Mouse (Mus musculus) forebrain, postnatal 0 days (tissue): Measurements from ENCODE around the gene Cdc42. TPM values are rescaled to one million over a fixed set of nuclear protein-coding genes. Genes with fewer than 3 reads are reported as not detected.

ENCODE experiments used
- ATAC-seq: fragments of 200-750 bp; cut with Nextera tagmentation; 2 replicates; pipeline ENCODE4 v1.8.0; 2017; ENCODE audit warnings: mild to moderate bottlenecking, moderate library complexity
- DNase-seq: peaks from one replicate; pipeline ENCODE4 v3.0.0-alpha.2; 2015
- H3K27ac ChIP-seq: fragments of 300-500 bp; sonication (generic); 2 replicates; pipeline ENCODE4 v1.5.1; 2014; ENCODE audit warnings: low read depth, mild to moderate bottlenecking, antibody characterized with exemption, low read length, moderate library complexity, mixed read lengths
- H3K27me3 ChIP-seq: fragments of 300-500 bp; sonication (generic); 2 replicates; pipeline ENCODE4 v1.6.1; 2014; ENCODE audit warnings: mild to moderate bottlenecking, low read length, mixed read lengths; ENCODE audit not compliant: insufficient read depth
- H3K36me3 ChIP-seq: fragments of 300-500 bp; sonication (generic); 2 replicates; pipeline ENCODE4 v1.6.1; 2014; ENCODE audit warnings: mild to moderate bottlenecking, moderate library complexity; ENCODE audit not compliant: insufficient read depth
- H3K4me1 ChIP-seq: fragments of 300-500 bp; sonication (generic); 2 replicates; pipeline ENCODE4 v1.6.1; 2014; ENCODE audit warnings: antibody characterized with exemption; ENCODE audit not compliant: insufficient read depth
- H3K4me2 ChIP-seq: fragments of 300-500 bp; sonication (generic); 2 replicates; pipeline ENCODE4 v1.6.1; 2014; ENCODE audit warnings: low read depth, mild to moderate bottlenecking, moderate library complexity
- H3K4me3 ChIP-seq: fragments of 300-500 bp; sonication (generic); 2 replicates; pipeline ENCODE4 v1.5.1; 2014; ENCODE audit warnings: low read depth, low read length, mixed read lengths
- H3K9ac ChIP-seq: fragments of 300-500 bp; sonication (generic); 2 replicates; pipeline ENCODE4 v1.6.1; 2014; ENCODE audit warnings: mild to moderate bottlenecking
- H3K9me3 ChIP-seq: fragments of 300-500 bp; sonication (generic); 2 replicates; pipeline ENCODE4 v1.6.1; 2016; ENCODE audit warnings: low read length
- CTCF ChIP-seq: sonication (generic); IDR thresholded peaks from 2 replicates; pipeline ENCODE4 v1.5.1; 2016; ENCODE audit warnings: antibody characterized with exemption, control low read depth, low read depth
- WGBS: fragments of 180-500 bp; shearing (Covaris S2); extraction: QIAGEN DNeasy Blood & Tissue Kit; methylation state at CpG from one replicate; pipeline ENCODE4 v1.1.7; 2014; 5-methylcytosine and 5-hydroxymethylcytosine counted together
- polyA plus RNA-seq: library from polyadenylated mRNA; unstranded; fragments of >200 nt; fragmentation: Nextera tagmentation; extraction: Ambion mirVana; gene quantifications from 2 replicates; pipeline ENCODE4 v1.2.1, GENCODE M21; 2015
- total RNA-seq: library from RNA; depleted of rRNA; stranded (reverse); fragments of >200 nt; gene quantifications from 2 replicates; pipeline ENCODE4 v1.2.3, GENCODE M21; 2014

The Cdc42 gene
- total and polyA plus RNA-seq, 2 experiments from 2014 or later = 699 to 1,221 TPM

GRCm38 (mm10) chr4:137292625-137293024 is 64.9 kb downstream of the Cdc42 start:
- H3K4me3 ChIP-seq = no peak overlapping the region
- no peak for ATAC-seq
- H3K9ac ChIP-seq = no peak overlapping the region
- no peaks in the 10 kb centered on the region for H3K36me3 ChIP-seq
- no peaks in the 10 kb centered on the region for H3K9me3 ChIP-seq
- DNase-seq = no peak
- H3K27ac ChIP-seq = no peak overlapping the region
- no peaks in the 10 kb centered on the region for H3K27me3 ChIP-seq
- H3K4me2 ChIP-seq = no peak overlapping the region
- 83% methylated on average over 7 of the region's 7 CpGs for WGBS
- TF ChIP-seq CTCF = no peak
- no peaks in the 10 kb centered on the region for H3K4me1 ChIP-seq

- H3K4me1 ChIP-seq = no peaks in the 10 kb centered on the region
- WGBS = 61% methylated on average over 3 of the region's 3 CpGs
- no peaks in the 10 kb centered on the region for H3K9me3 ChIP-seq
- ATAC-seq (no peak), DNase-seq (no peak)
- no peak overlapping the region for H3K4me2 ChIP-seq
- no peaks in the 10 kb centered on the region for H3K36me3 ChIP-seq
- H3K27ac ChIP-seq = no peak overlapping the region
- no peak overlapping the region for H3K9ac ChIP-seq
- H3K27me3 ChIP-seq = no peaks in the 10 kb centered on the region
- TF ChIP-seq CTCF = no peak
- no peak overlapping the region for H3K4me3 ChIP-seq
Observed at GRCm38 (mm10) chr4:137290250-137290649, 67.3 kb downstream of the Cdc42 start.

GRCm38 (mm10) chr4:137289701-137290100 is 67.8 kb downstream of the Cdc42 start:
- Histone ChIP-seq H3K9ac (no peak overlapping the region), H3K4me2 (no peak overlapping the region), H3K4me1 (no peaks in the 10 kb centered on the region), H3K36me3 (no peaks in the 10 kb centered on the region), H3K27ac (no peak overlapping the region), H3K4me3 (no peak overlapping the region), H3K9me3 (no peaks in the 10 kb centered on the region), H3K27me3 (no peaks in the 10 kb centered on the region)
- 90% methylated on average over 6 of the region's 6 CpGs for WGBS
- ATAC-seq (no peak), DNase-seq (no peak)
- no peak for TF ChIP-seq CTCF

GRCm38 (mm10) chr4:137287818-137288217 is 69.7 kb downstream of the Cdc42 start:
- Histone ChIP-seq H3K27ac (no peak overlapping the region), H3K4me1 (no peaks in the 10 kb centered on the region), H3K4me3 (no peak overlapping the region), H3K4me2 (no peak overlapping the region), H3K9ac (no peak overlapping the region), H3K9me3 (no peaks in the 10 kb centered on the region), H3K27me3 (0 out of 2 replicates have a peak, but pooled peaks cover 3% of the 10 kb centered on the region), H3K36me3 (no peaks in the 10 kb centered on the region)
- no peak for ATAC-seq
- WGBS = 6% methylated on average over 4 of the region's 4 CpGs
- DNase-seq = peak; percentile 64
- peak; percentile 88 for TF ChIP-seq CTCF

GRCm38 (mm10) chr4:137287206-137287605 is 70.3 kb downstream of the Cdc42 start:
- WGBS = 76% methylated on average over 13 of the region's 13 CpGs
- Histone ChIP-seq H3K36me3 (no peaks in the 10 kb centered on the region), H3K27me3 (0 out of 2 replicates have a peak, but pooled peaks cover 3% of the 10 kb centered on the region), H3K9ac (no peak overlapping the region), H3K4me3 (no peak overlapping the region), H3K4me2 (no peak overlapping the region), H3K4me1 (no peaks in the 10 kb centered on the region), H3K27ac (no peak overlapping the region), H3K9me3 (no peaks in the 10 kb centered on the region)
- no peak for ATAC-seq
- no peak for TF ChIP-seq CTCF
- DNase-seq = no peak

GRCm38 (mm10) chr4:137286662-137286953 is 70.9 kb downstream of the Cdc42 start:
- no peak for TF ChIP-seq CTCF
- H3K9me3 ChIP-seq = no peaks in the 10 kb centered on the region
- H3K27ac ChIP-seq = no peak overlapping the region
- no peak overlapping the region for H3K9ac ChIP-seq
- no peaks in the 10 kb centered on the region for H3K36me3 ChIP-seq
- H3K4me3 ChIP-seq = no peak overlapping the region
- no peak overlapping the region for H3K4me2 ChIP-seq
- H3K4me1 ChIP-seq = no peaks in the 10 kb centered on the region
- ATAC-seq = no peak
- 0 out of 2 replicates have a peak, but pooled peaks cover 3% of the 10 kb centered on the region for H3K27me3 ChIP-seq
- no peak for DNase-seq
- whole genome bisulfite sequencing = 70% methylated on average over 8 of the region's 8 CpGs

GRCm38 (mm10) chr4:137285876-137286661 is 71.5 kb downstream of the Cdc42 start:
- ATAC-seq = no peak
- H3K4me2 ChIP-seq = no peak overlapping the region
- H3K9me3 ChIP-seq = no peaks in the 10 kb centered on the region
- H3K4me1 ChIP-seq = no peaks in the 10 kb centered on the region
- DNase-seq = no peak
- no peak overlapping the region for H3K4me3 ChIP-seq
- no peak for TF ChIP-seq CTCF
- 65% methylated on average over 15 of the region's 15 CpGs for WGBS
- no peak overlapping the region for H3K27ac ChIP-seq
- no peak overlapping the region for H3K9ac ChIP-seq
- H3K27me3 ChIP-seq = 0 out of 2 replicates have a peak, but pooled peaks cover 3% of the 10 kb centered on the region
- H3K36me3 ChIP-seq = no peaks in the 10 kb centered on the region
